24 mouse cellular contexts compared by ENCODE assay signal in the genomic region with DNA sequence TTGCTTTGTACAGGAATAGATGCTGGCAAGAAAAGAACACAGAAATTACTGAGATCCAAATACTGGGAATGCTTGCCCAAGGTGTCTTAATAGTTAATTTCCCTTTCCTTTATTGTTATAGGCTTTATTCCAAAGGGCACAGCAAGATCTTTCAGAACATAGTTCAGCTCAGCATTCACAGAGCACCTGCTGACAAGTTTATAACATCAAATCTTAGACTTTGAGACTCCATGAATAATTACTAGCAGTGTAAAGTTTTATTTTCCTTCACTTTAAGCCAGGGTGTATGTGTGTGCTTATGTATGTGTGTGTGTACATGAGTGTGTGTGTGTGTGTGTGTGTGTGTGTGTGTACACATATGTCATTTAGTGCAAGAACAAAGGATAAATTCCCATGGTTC.
DNase-seq lines count a peak whose midpoint lies in the region; ATAC-seq lines count a peak whose summit lies in the region.
"Had no signal": no experiment of that assay in that cellular context is flagged by ENCODE, and none has a peak within 500 bp of the region (broad histone marks: within the 10 kb centered on the region; RNA-seq: fewer than 3 reads in every experiment).

No protein-coding gene starts in this region.

- no peak overlapping the region for H3K9ac ChIP-seq in intestine, embryonic 15.5 days
- H3K9ac ChIP-seq in limb, embryonic 15.5 days, result no peak overlapping the region
- H3K9ac ChIP-seq: embryonic facial prominence, embryonic 15.5 days; forebrain, embryonic 15.5 days; hindbrain, embryonic 12.5 days had no signal

- no peaks in the 10 kb centered on the region for H3K27me3 ChIP-seq in intestine, embryonic 15.5 days (replicated peaks)
- H3K27me3 ChIP-seq in limb, embryonic 15.5 days, result no peaks in the 10 kb centered on the region
- H3K27me3 ChIP-seq: CH12.LX; embryonic facial prominence, embryonic 15.5 days; forebrain, embryonic 15.5 days; hindbrain, embryonic 12.5 days had no signal

- no peak overlapping the region for H3K27ac ChIP-seq in intestine, embryonic 15.5 days
- no peak overlapping the region for H3K27ac ChIP-seq in limb, embryonic 15.5 days
- H3K27ac ChIP-seq: embryonic facial prominence, embryonic 15.5 days; forebrain, embryonic 10.5 days; forebrain, embryonic 15.5 days; gastrocnemius, adult 2 months; heart, embryonic 10.5 days; hindbrain, embryonic 12.5 days; hindbrain, postnatal 0 days had no signal

- H3K36me3 ChIP-seq in intestine, embryonic 15.5 days, result no peaks in the 10 kb centered on the region
- no peaks in the 10 kb centered on the region for H3K36me3 ChIP-seq in limb, embryonic 15.5 days
- H3K36me3 ChIP-seq: embryonic facial prominence, embryonic 15.5 days; forebrain, embryonic 10.5 days; forebrain, embryonic 15.5 days; heart, embryonic 10.5 days; hindbrain, embryonic 12.5 days had no signal

- H3K4me2 ChIP-seq in intestine, embryonic 15.5 days (replicated peaks), result no peak overlapping the region
- H3K4me2 ChIP-seq in limb, embryonic 15.5 days, result no peak overlapping the region
- H3K4me2 ChIP-seq: embryonic facial prominence, embryonic 15.5 days; forebrain, embryonic 15.5 days; hindbrain, embryonic 12.5 days had no signal

- H3K9me3 ChIP-seq in intestine, embryonic 15.5 days, result no peaks in the 10 kb centered on the region
- no peaks in the 10 kb centered on the region for H3K9me3 ChIP-seq in limb, embryonic 15.5 days
- H3K9me3 ChIP-seq: embryonic facial prominence, embryonic 15.5 days; forebrain, embryonic 10.5 days; forebrain, embryonic 15.5 days; heart, embryonic 10.5 days; hindbrain, embryonic 12.5 days had no signal

- DNase-seq in frontal cortex, postnatal 14 days (ENCODE audit: low spot score in 2 of 2), result no peak
- DNase-seq in large intestine, adult 2 months (ENCODE audit: low read depth, low spot score), result peak; percentile 54
- DNase-seq in lung, postnatal 10 days, result no peak
- no peak for DNase-seq in spleen, postnatal 10 days (ENCODE audit: low spot score in 2 of 2)
- DNase-seq: adrenal gland, adult 2 months; adrenal gland, postnatal 25 days; cerebellum, adult 18-20 months; cerebellum, adult 9-11 months; cerebellum, postnatal 36 days; gastrocnemius, adult 2 months; gastrocnemius, postnatal 25 days; heart, postnatal 10 days; heart, postnatal 4 days had no signal

- no peaks in the 10 kb centered on the region for H3K4me1 ChIP-seq in intestine, embryonic 15.5 days (replicated peaks)
- H3K4me1 ChIP-seq in limb, embryonic 15.5 days, result no peaks in the 10 kb centered on the region
- H3K4me1 ChIP-seq: embryonic facial prominence, embryonic 15.5 days; forebrain, embryonic 10.5 days; forebrain, embryonic 15.5 days; heart, embryonic 10.5 days; hindbrain, embryonic 12.5 days had no signal

- no peak overlapping the region for H3K4me3 ChIP-seq in intestine, embryonic 15.5 days (replicated peaks)
- H3K4me3 ChIP-seq in limb, embryonic 15.5 days, result no peak overlapping the region
- H3K4me3 ChIP-seq: embryonic facial prominence, embryonic 15.5 days; erythroblast, embryonic 14.5 days; forebrain, embryonic 10.5 days; forebrain, embryonic 15.5 days; gastrocnemius, adult 2 months; heart, embryonic 10.5 days; hindbrain, embryonic 12.5 days had no signal

- 0 out of 2 replicates have a peak, but pooled peaks have one; percentile 23 for ATAC-seq in frontal cortex, adult (ENCODE audit: low TSS enrichment)
- peak; percentile 94 for ATAC-seq in intestine, embryonic 15.5 days
- peak; percentile 35; the same call in 1 of the 2 replicates for ATAC-seq in limb, embryonic 15.5 days (ENCODE audit: insufficient number of reproducible peaks, low FRiP score, low TSS enrichment, low read depth)
- ATAC-seq: forebrain, embryonic 15.5 days; hindbrain, postnatal 0 days had no signal

Comparison
In these comparisons a context has a peak if more than half of its experiments do, and no peak if none do; other contexts are left out.
1. ATAC-seq: peak in every context shown above with its lines; median percentile 94 in intestine, embryonic 15.5 days; 35 in limb, embryonic 15.5 days; 23 in frontal cortex, adult.